Mouse (Mus musculus): ENCODE data around the gene Trp53bp2.

GRCm38 (mm10) chr1:182506229-182506986 is 97.4 kb downstream of the Trp53bp2 start:
- TF ChIP-seq POLR2A (IDR thresholded peaks at IDR 0.05; ENCODE audit: extremely low read depth, insufficient read depth, low read length) (no peak), CTCF (IDR thresholded peaks at IDR 0.05; ENCODE audit: low read depth, low read length) (peak; percentile 66)
